Mouse (Mus musculus) stomach, postnatal 0 days (tissue): ENCODE data around the gene Slit1.

Experiments used
- CTCF ChIP-seq: IDR thresholded peaks from 2 replicates; pipeline ENCODE4 v1.5.1; 2016; ENCODE audit warnings: antibody characterized with exemption, low read depth, mild to moderate bottlenecking, moderate library complexity
- EP300 ChIP-seq: optimal IDR thresholded peaks from 2 replicates; pipeline ENCODE3; 2016; ENCODE audit warnings: antibody characterized with exemption

GRCm38 (mm10) chr19:41677575-41677974 is 65.9 kb downstream of the Slit1 start:
- TF ChIP-seq CTCF (no peak), EP300 (no peak)
